Comparison of ENCODE assay signal across 21 mouse cellular contexts in genomic region chr17:67324499-67324832, GRCm38 (mm10). TPM values are rescaled to one million over a fixed set of nuclear protein-coding genes. Genes with fewer than 3 reads are reported as not detected.
"Had no signal": no experiment of that assay in that cellular context is flagged by ENCODE, and none has a peak within 500 bp of the region (broad histone marks: within the 10 kb centered on the region; RNA-seq: fewer than 3 reads in every experiment).

No protein-coding gene starts in this region.

- H3K4me3 ChIP-seq: gastrocnemius, adult 2 months; heart, adult 2 months; heart, embryonic 12.5 days; intestine, embryonic 15.5 days; layer of hippocampus, adult 2 months; left cerebral cortex, adult 2 months; limb, embryonic 10.5 days; limb, embryonic 12.5 days; liver, embryonic 13.5 days; liver, embryonic 15.5 days had no signal

- H3K4me2 ChIP-seq: heart, embryonic 12.5 days; hindbrain, embryonic 14.5 days; intestine, embryonic 15.5 days; liver, embryonic 11.5 days; liver, embryonic 13.5 days; liver, embryonic 15.5 days had no signal

- H3K27ac ChIP-seq: gastrocnemius, adult 2 months; heart, adult 2 months; hindbrain, embryonic 14.5 days; intestine, embryonic 15.5 days; layer of hippocampus, adult 2 months; left cerebral cortex, adult 2 months; limb, embryonic 12.5 days; liver, embryonic 13.5 days; liver, embryonic 15.5 days had no signal

- H3K9ac ChIP-seq: heart, embryonic 12.5 days; hindbrain, embryonic 14.5 days; intestine, embryonic 15.5 days; limb, embryonic 12.5 days; liver, embryonic 13.5 days; liver, embryonic 15.5 days; liver, postnatal 0 days had no signal

- H3K36me3 ChIP-seq: heart, embryonic 12.5 days; intestine, embryonic 15.5 days; limb, embryonic 10.5 days; limb, embryonic 12.5 days; liver, embryonic 13.5 days; liver, embryonic 15.5 days had no signal

- H3K27me3 ChIP-seq: heart, embryonic 12.5 days; intestine, embryonic 15.5 days; limb, embryonic 12.5 days; liver, embryonic 13.5 days; liver, embryonic 15.5 days had no signal

- ATAC-seq: inflammation-experienced regulatory T-cells, adult 6 months; intestine, postnatal 0 days; liver, postnatal 0 days had no signal

- DNase-seq: gastrocnemius, adult 2 months; gastrocnemius, postnatal 10 days; gastrocnemius, postnatal 25 days; heart, adult 2 months; heart, postnatal 10 days; heart, postnatal 4 days; kidney, postnatal 10 days; liver; liver, embryonic 13.5 days; liver, postnatal 0 days had no signal

- H3K9me3 ChIP-seq: heart, embryonic 12.5 days; intestine, embryonic 15.5 days; limb, embryonic 10.5 days; limb, embryonic 12.5 days; liver, embryonic 13.5 days; liver, embryonic 15.5 days had no signal

- H3K4me1 ChIP-seq: liver, embryonic 13.5 days; liver, embryonic 15.5 days had no signal

RNA-seq across cellular contexts. Expression of gene Ptprm, which starts 29.8 kb away (rescaled TPM):
- polyA plus RNA-seq: inflammation-experienced regulatory T-cells, adult 6 months had no signal
